Mouse (Mus musculus): Measurements from ENCODE around the gene Mras. TPM values are rescaled to one million over a fixed set of nuclear protein-coding genes. Genes with fewer than 3 reads are reported as not detected.

Gene Mras
- polyA plus RNA-seq (2012): 0.09 and 0.11 TPM in 2 replicates

GRCm38 (mm10) chr9:99437031-99437764 is at the start of gene Mras:
Gene Mras (minus strand): TSS chr9:99437381.
- no peak for TF ChIP-seq GATA1 (IDR thresholded peaks at IDR 0.05; ENCODE audit: low read length)

GRCm38 (mm10) chr9:99485144-99485543 is 48.0 kb upstream of the Mras start:
- TF ChIP-seq GATA1 (IDR thresholded peaks at IDR 0.05; ENCODE audit: low read length): no peak

GRCm38 (mm10) chr9:99484632-99485031 is 47.5 kb upstream of the Mras start:
- TF ChIP-seq GATA1 (IDR thresholded peaks at IDR 0.05; ENCODE audit: low read length): no peak

- TF ChIP-seq GATA1 (IDR thresholded peaks at IDR 0.05; ENCODE audit: low read length): no peak
Measured at GRCm38 (mm10) chr9:99483191-99483590, 46.0 kb upstream of the Mras start.

GRCm38 (mm10) chr9:99480764-99481163 is 43.6 kb upstream of the Mras start:
- no peak for TF ChIP-seq GATA1 (IDR thresholded peaks at IDR 0.05; ENCODE audit: low read length)

GRCm38 (mm10) chr9:99479181-99479711 is 42.1 kb upstream of the Mras start:
- TF ChIP-seq GATA1 (IDR thresholded peaks at IDR 0.05; ENCODE audit: low read length): no peak

GRCm38 (mm10) chr9:99471334-99471733 is 34.2 kb upstream of the Mras start:
- no peak for TF ChIP-seq GATA1 (IDR thresholded peaks at IDR 0.05; ENCODE audit: low read length)

- TF ChIP-seq GATA1 (IDR thresholded peaks at IDR 0.05; ENCODE audit: low read length): peak; percentile 14
Measured at GRCm38 (mm10) chr9:99470347-99471092, 33.3 kb upstream of the Mras start.

- TF ChIP-seq GATA1 (IDR thresholded peaks at IDR 0.05; ENCODE audit: low read length): no peak
Measured at GRCm38 (mm10) chr9:99469681-99470273, 32.6 kb upstream of the Mras start.

GRCm38 (mm10) chr9:99468572-99468971 is 31.4 kb upstream of the Mras start:
- no peak for TF ChIP-seq GATA1 (IDR thresholded peaks at IDR 0.05; ENCODE audit: low read length)

GRCm38 (mm10) chr9:99464876-99465275 is 27.7 kb upstream of the Mras start:
- no peak for TF ChIP-seq GATA1 (IDR thresholded peaks at IDR 0.05; ENCODE audit: low read length)

GRCm38 (mm10) chr9:99459730-99460129 is 22.5 kb upstream of the Mras start:
- no peak for TF ChIP-seq GATA1 (IDR thresholded peaks at IDR 0.05; ENCODE audit: low read length)

GRCm38 (mm10) chr9:99458529-99459208 is 21.5 kb upstream of the Mras start:
- no peak for TF ChIP-seq GATA1 (IDR thresholded peaks at IDR 0.05; ENCODE audit: low read length)

GRCm38 (mm10) chr9:99454211-99454610 is 17.0 kb upstream of the Mras start:
- TF ChIP-seq GATA1 (IDR thresholded peaks at IDR 0.05; ENCODE audit: low read length): no peak

- no peak for TF ChIP-seq GATA1 (IDR thresholded peaks at IDR 0.05; ENCODE audit: low read length)
Measured at GRCm38 (mm10) chr9:99451161-99451560, 14.0 kb upstream of the Mras start, which contains the start of gene Nme9. Gene Nme9 (plus strand): TSS chr9:99451475.
